Mouse (Mus musculus) heart, adult 2 months (tissue): ENCODE data around the gene Elfn1.

Experiments used
- EP300 ChIP-seq: fragments of 200-500 bp; IDR thresholded peaks from 2 replicates; pipeline ENCODE4 v1.6.1; 2011; ENCODE audit warnings: low read depth, low read length, control low read depth; ENCODE audit not compliant: insufficient read depth
- POLR2A ChIP-seq: fragments of 200-500 bp; IDR thresholded peaks from 2 replicates; pipeline ENCODE4 v1.6.1; 2011; ENCODE audit warnings: mild to moderate bottlenecking, low read depth, low read length, control low read depth; ENCODE audit not compliant: insufficient read depth

DNA sequence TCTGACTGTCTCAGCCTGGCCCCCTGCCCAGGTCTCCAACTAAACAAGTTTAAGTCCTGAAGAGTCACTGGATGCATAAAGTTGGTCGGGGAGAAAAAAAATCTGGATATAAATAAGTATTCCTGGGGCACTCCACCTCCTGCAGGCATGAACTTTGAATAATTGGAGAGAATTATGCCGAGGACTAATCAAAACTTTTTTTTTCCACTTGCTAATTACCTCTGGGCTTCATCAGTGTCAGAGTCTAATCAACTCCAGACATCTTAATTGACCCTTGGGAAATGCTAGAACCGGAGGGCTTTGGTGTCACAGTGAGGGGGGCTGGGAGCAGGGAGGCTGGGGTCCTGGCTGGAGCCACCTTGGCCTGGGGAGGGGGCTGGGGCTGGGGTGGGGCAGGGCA is 19.1 kb upstream of the Elfn1 start:
- no peak for TF ChIP-seq POLR2A
- no peak for TF ChIP-seq EP300
